Mouse (Mus musculus): ENCODE results near the gene Mzf1. TPM values are rescaled to one million over a fixed set of nuclear protein-coding genes. Genes with fewer than 3 reads are reported as not detected.
A peak's percentile ranks its signal among the peaks of the same experiment; 100 is the strongest.

The Mzf1 gene
- polyA plus RNA-seq, 1 experiment = 11.9 TPM

GRCm38 (mm10) chr7:13043445-13044253 lies 10.9 kb downstream of the Mzf1 start:
- peak; percentile 66 for DNase-seq (ENCODE audit: low read depth)
- TF ChIP-seq CTCF (IDR thresholded peaks at IDR 0.05; ENCODE audit: borderline replicate concordance, extremely low read depth, insufficient read depth, insufficient read length) (no peak), POLR2A (IDR thresholded peaks at IDR 0.05; ENCODE audit: borderline replicate concordance, extremely low read depth, insufficient read depth, insufficient read length, poor library complexity, severe bottlenecking) (no peak)

GRCm38 (mm10) chr7:13043120-13043444 lies 11.5 kb downstream of the Mzf1 start:
- no peak for DNase-seq (ENCODE audit: low read depth)
- TF ChIP-seq POLR2A (IDR thresholded peaks at IDR 0.05; ENCODE audit: borderline replicate concordance, extremely low read depth, insufficient read depth, insufficient read length, poor library complexity, severe bottlenecking) (no peak), CTCF (IDR thresholded peaks at IDR 0.05; ENCODE audit: borderline replicate concordance, extremely low read depth, insufficient read depth, insufficient read length) (no peak)

- DNase-seq (ENCODE audit: low read depth) = no peak
- TF ChIP-seq CTCF (IDR thresholded peaks at IDR 0.05; ENCODE audit: borderline replicate concordance, extremely low read depth, insufficient read depth, insufficient read length) (no peak), POLR2A (IDR thresholded peaks at IDR 0.05; ENCODE audit: borderline replicate concordance, extremely low read depth, insufficient read depth, insufficient read length, poor library complexity, severe bottlenecking) (no peak)
These were observed 12.1 kb downstream of the Mzf1 start for GRCm38 (mm10) chr7:13042511-13042910.

GRCm38 (mm10) chr7:13041256-13041655 lies 13.3 kb downstream of the Mzf1 start:
- DNase-seq (ENCODE audit: low read depth) = no peak
- no peak for TF ChIP-seq POLR2A (IDR thresholded peaks at IDR 0.05; ENCODE audit: borderline replicate concordance, extremely low read depth, insufficient read depth, insufficient read length, poor library complexity, severe bottlenecking)
- TF ChIP-seq CTCF (IDR thresholded peaks at IDR 0.05; ENCODE audit: borderline replicate concordance, extremely low read depth, insufficient read depth, insufficient read length) = no peak

GRCm38 (mm10) chr7:13039181-13039580 lies 15.4 kb downstream of the Mzf1 start:
- DNase-seq (ENCODE audit: low read depth) = no peak
- no peak for TF ChIP-seq POLR2A (IDR thresholded peaks at IDR 0.05; ENCODE audit: borderline replicate concordance, extremely low read depth, insufficient read depth, insufficient read length, poor library complexity, severe bottlenecking)

- no peak for TF ChIP-seq POLR2A (IDR thresholded peaks at IDR 0.05; ENCODE audit: borderline replicate concordance, extremely low read depth, insufficient read depth, insufficient read length, poor library complexity, severe bottlenecking)
- no peak for TF ChIP-seq CTCF (IDR thresholded peaks at IDR 0.05; ENCODE audit: borderline replicate concordance, extremely low read depth, insufficient read depth, insufficient read length)
- no peak for DNase-seq (ENCODE audit: low read depth)
These were observed 15.9 kb downstream of the Mzf1 start for GRCm38 (mm10) chr7:13038621-13039169.

- peak; percentile 99 for DNase-seq (ENCODE audit: low read depth)
- TF ChIP-seq CTCF (IDR thresholded peaks at IDR 0.05; ENCODE audit: borderline replicate concordance, extremely low read depth, insufficient read depth, insufficient read length) (no peak), POLR2A (IDR thresholded peaks at IDR 0.05; ENCODE audit: borderline replicate concordance, extremely low read depth, insufficient read depth, insufficient read length, poor library complexity, severe bottlenecking) (peak; percentile 83)
These were observed 16.5 kb downstream of the Mzf1 start, which contains the start of gene Ube2m for GRCm38 (mm10) chr7:13037901-13038555. Gene Ube2m (minus strand): TSS chr7:13038275.

GRCm38 (mm10) chr7:13037366-13037765 lies 17.2 kb downstream of the Mzf1 start:
- DNase-seq (ENCODE audit: low read depth) = no peak
- TF ChIP-seq POLR2A (IDR thresholded peaks at IDR 0.05; ENCODE audit: borderline replicate concordance, extremely low read depth, insufficient read depth, insufficient read length, poor library complexity, severe bottlenecking) (no peak), CTCF (IDR thresholded peaks at IDR 0.05; ENCODE audit: borderline replicate concordance, extremely low read depth, insufficient read depth, insufficient read length) (no peak)

GRCm38 (mm10) chr7:13036806-13037205 lies 17.8 kb downstream of the Mzf1 start:
- DNase-seq (ENCODE audit: low read depth) = no peak
- TF ChIP-seq POLR2A (IDR thresholded peaks at IDR 0.05; ENCODE audit: borderline replicate concordance, extremely low read depth, insufficient read depth, insufficient read length, poor library complexity, severe bottlenecking) (no peak), CTCF (IDR thresholded peaks at IDR 0.05; ENCODE audit: borderline replicate concordance, extremely low read depth, insufficient read depth, insufficient read length) (no peak)

GRCm38 (mm10) chr7:13035211-13035855 lies 19.2 kb downstream of the Mzf1 start:
- TF ChIP-seq CTCF (IDR thresholded peaks at IDR 0.05; ENCODE audit: borderline replicate concordance, extremely low read depth, insufficient read depth, insufficient read length) (no peak), POLR2A (IDR thresholded peaks at IDR 0.05; ENCODE audit: borderline replicate concordance, extremely low read depth, insufficient read depth, insufficient read length, poor library complexity, severe bottlenecking) (no peak)
- no peak for DNase-seq (ENCODE audit: low read depth)

Measured in brain, embryonic 14.5 days (tissue).